Mouse (Mus musculus) CD8-positive naive resting alpha-beta T cell, adult 57 days (primary cell): Measurements from ENCODE around the gene Eif2b3. TPM values are rescaled to one million over a fixed set of nuclear protein-coding genes. Genes with fewer than 3 reads are reported as not detected.

ENCODE experiments used
- total RNA-seq: library from RNA; stranded (reverse); gene quantifications from one replicate; pipeline ENCODE4 v1.2.4, GENCODE M21; 2023

Gene Eif2b3
- 25.8 TPM for total RNA-seq

GRCm38 (mm10) chr4:117019206-117020134 lies at the start of gene Eif2b3:
TSS of gene Eif2b3 (plus strand) at chr4:117019402.

GRCm38 (mm10) chr4:116993672-116994621 lies 25.3 kb upstream of the Eif2b3 start, which contains the start of gene Urod:
TSS of gene Urod (minus strand) at chr4:116994413.

GRCm38 (mm10) chr4:116995131-116995797 lies 23.9 kb upstream of the Eif2b3 start, which contains the start of gene Hectd3:
TSS of gene Hectd3 (plus strand) at chr4:116995317.

GRCm38 (mm10) chr4:117095551-117096452 lies 76.6 kb downstream of the Eif2b3 start, which contains the start of gene Ptch2:
TSS of gene Ptch2 (plus strand) at chr4:117096075.

GRCm38 (mm10) chr4:117125348-117125909 lies 106.2 kb downstream of the Eif2b3 start, which contains the start of gene Btbd19:
TSS of gene Btbd19 (minus strand) at chr4:117125725.

GRCm38 (mm10) chr4:117126675-117127290 lies 107.6 kb downstream of the Eif2b3 start, which contains the start of gene Tctex1d4:
TSS of gene Tctex1d4 (plus strand) at chr4:117126794.

GRCm38 (mm10) chr4:117133817-117134600 lies 114.8 kb downstream of the Eif2b3 start, which contains the start of gene Plk3:
TSS of gene Plk3 (minus strand) at chr4:117133963.

Other genes starting within 250 kb of the Eif2b3 start
- 53.9 TPM for gene Toe1, start 211.8 kb upstream of the Eif2b3 start, total RNA-seq
- gene Mutyh, start 211.7 kb upstream of the Eif2b3 start, total RNA-seq, result 14.4 TPM
- gene Hpdl, start 197.7 kb upstream of the Eif2b3 start, total RNA-seq, result not detected
- 0.12 TPM for gene Zswim5, start 142.0 kb upstream of the Eif2b3 start, total RNA-seq
- gene Urod, start 25.0 kb upstream of the Eif2b3 start, total RNA-seq, result 47.8 TPM
- 38.4 TPM for gene Hectd3, start 24.1 kb upstream of the Eif2b3 start, total RNA-seq
- gene Ptch2, start 76.7 kb downstream of the Eif2b3 start, total RNA-seq, result not detected
- 29.3 TPM for gene Btbd19, start 106.3 kb downstream of the Eif2b3 start, total RNA-seq
- not detected for gene Tctex1d4, start 107.4 kb downstream of the Eif2b3 start, total RNA-seq
- 50.8 TPM for gene Plk3, start 114.6 kb downstream of the Eif2b3 start, total RNA-seq
- 3,102 TPM for gene Rps8, start 136.8 kb downstream of the Eif2b3 start, total RNA-seq
- not detected for gene Kif2c, start 163.2 kb downstream of the Eif2b3 start, total RNA-seq
- gene Tmem53, start 232.5 kb downstream of the Eif2b3 start, total RNA-seq, result not detected
- not detected for gene Armh1, start 232.7 kb downstream of the Eif2b3 start, total RNA-seq